Comparison of ENCODE assay signal across 7 mouse cellular contexts in the genomic region with DNA sequence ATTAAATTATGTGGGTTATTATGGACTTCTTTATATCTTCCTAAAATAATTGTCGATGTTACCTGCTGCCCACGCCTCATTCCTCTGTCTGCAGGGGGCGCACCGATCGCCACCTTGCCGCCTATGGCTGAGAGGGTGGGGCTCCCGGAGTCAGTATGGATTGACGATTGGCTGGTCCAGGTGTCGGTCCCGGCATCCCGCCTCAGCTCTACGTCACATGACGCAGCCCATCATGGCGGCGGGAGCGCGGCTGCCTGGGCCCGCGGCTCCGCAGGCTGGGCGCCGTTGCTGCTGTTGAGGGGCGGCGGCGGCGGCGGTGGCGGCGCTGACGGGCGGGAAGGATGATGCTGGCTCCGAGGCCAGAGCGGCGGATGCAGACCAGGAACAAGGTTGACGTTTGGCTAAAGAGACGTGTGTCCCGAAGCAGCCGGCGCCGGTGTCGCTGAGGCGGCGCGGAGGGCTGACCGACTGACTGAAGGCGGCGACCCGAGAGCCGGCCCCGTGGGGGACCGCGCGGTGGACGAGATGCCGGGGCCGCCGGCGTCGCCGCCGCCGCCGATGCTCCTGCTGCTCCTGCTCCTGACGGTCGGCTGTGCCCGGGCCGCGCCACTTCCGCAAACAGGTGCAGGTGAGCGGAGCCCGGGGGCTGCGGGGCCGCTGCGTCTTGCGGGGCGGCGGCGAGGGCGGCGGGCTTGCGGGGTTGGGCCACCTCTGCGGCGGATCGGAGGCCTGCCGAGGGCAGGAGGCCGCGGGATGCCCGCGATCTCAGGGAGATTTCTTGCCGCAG. TPM values are rescaled to one million over a fixed set of nuclear protein-coding genes. Genes with fewer than 3 reads are reported as not detected.
A peak's percentile ranks its signal among the peaks of the same experiment; 100 is the strongest.
DNase-seq lines count a peak whose midpoint lies in the region; ATAC-seq lines count a peak whose summit lies in the region.

Gene Lmtk2, plus strand, starts transcription at position 288 of the 787 bp plus-strand sequence.

- no peaks in the 10 kb centered on the region for H3K9me3 ChIP-seq in intestine, embryonic 15.5 days
- no peaks in the 10 kb centered on the region for H3K9me3 ChIP-seq in midbrain, embryonic 10.5 days (replicated peaks)

- ATAC-seq in intestine, embryonic 15.5 days: peak; percentile 98

- peak within 1 kb of the TSS; percentile 99 for H3K4me3 ChIP-seq in intestine, embryonic 15.5 days (replicated peaks)
- H3K4me3 ChIP-seq in midbrain, embryonic 10.5 days: peak within 1 kb of the TSS; percentile 98

- peak within 1 kb of the TSS; percentile 88 for H3K9ac ChIP-seq in intestine, embryonic 15.5 days

- peak; percentile 96 to 98 for DNase-seq in adrenal gland, adult 18-20 months (ENCODE audit: low spot score in 2 of 2)
- DNase-seq in embryo, embryonic 11 days: peak; percentile 96
- DNase-seq in gastrocnemius, postnatal 36 days: peak; percentile 95 to 96
- peak; percentile 98 for DNase-seq in left cerebral cortex, postnatal 25 days (ENCODE audit: low spot score in 2 of 2)
- peak; percentile 93 for DNase-seq in midbrain, embryonic 10.5 days (ENCODE audit: low spot score)
- peak; percentile 96 for DNase-seq in right cerebral cortex, postnatal 4 days

- H3K4me1 ChIP-seq in intestine, embryonic 15.5 days (replicated peaks): 0 out of 2 replicates have a peak, but pooled peaks cover 8% of the 10 kb centered on the region
- H3K4me1 ChIP-seq in midbrain, embryonic 10.5 days: peaks cover 31% of the 10 kb centered on the region

- H3K27me3 ChIP-seq in intestine, embryonic 15.5 days (replicated peaks): no peaks in the 10 kb centered on the region
- H3K27me3 ChIP-seq in midbrain, embryonic 10.5 days (ENCODE audit: low read depth, poor library complexity, severe bottlenecking): no peaks in the 10 kb centered on the region

- H3K27ac ChIP-seq in intestine, embryonic 15.5 days: peak within 1 kb of the TSS; percentile 81
- H3K27ac ChIP-seq in midbrain, embryonic 10.5 days (replicated peaks): peak within 1 kb of the TSS; percentile 92

- H3K4me2 ChIP-seq in intestine, embryonic 15.5 days (replicated peaks): peak within 1 kb of the TSS; percentile 80

- intact Hi-C loops in gastrocnemius, postnatal 36 days (cut with DNase I): loop anchor here (2.0 kb wide), 1 partner anchor 54 kb away; no protein-coding TSS in a partner anchor
- intact Hi-C loops in left cerebral cortex, postnatal 25 days (cut with DNase I): loop anchor here (2.0 kb wide), 1 partner anchor 56 kb away; no protein-coding TSS in a partner anchor

- no peaks in the 10 kb centered on the region for H3K36me3 ChIP-seq in intestine, embryonic 15.5 days
- H3K36me3 ChIP-seq in midbrain, embryonic 10.5 days: no peaks in the 10 kb centered on the region

- WGBS in intestine, embryonic 15.5 days: under 1% methylated on average over 73 of the region's 90 CpGs
- under 1% methylated on average over 90 of the region's 90 CpGs for WGBS in midbrain, embryonic 10.5 days

RNA-seq across cellular contexts. Expression of gene Lmtk2, which starts in this region (rescaled TPM):
- 10 to 100 TPM; 36.1 to 39.6 TPM for total RNA-seq in adrenal gland, adult 18-20 months (2021)
- 10 to 100 TPM; 19.4 to 19.8 TPM for total RNA-seq in gastrocnemius, postnatal 36 days (2021)
- polyA plus RNA-seq in intestine, embryonic 15.5 days (2015; fragmentation: Nextera tagmentation; extraction: Ambion mirVana): 5.6 and 6.7 TPM in 2 replicates
- 100 to 1,000 TPM; 163 to 171 TPM for total RNA-seq in left cerebral cortex, postnatal 25 days (2021)
- 4.5 and 5.4 TPM in 2 replicates for polyA plus RNA-seq in midbrain, embryonic 10.5 days (2016; fragmentation: Nextera tagmentation; extraction: Ambion mirVana)

Comparison
In these comparisons a context has a peak if more than half of its experiments do, and no peak if none do; other contexts are left out.
1. Peak in every context shown above with its lines: DNase-seq, ATAC-seq, H3K4me3 ChIP-seq and H3K27ac ChIP-seq.
2. RNA of gene Lmtk2 (total RNA-seq): 163 to 171 TPM in left cerebral cortex, postnatal 25 days; 36.1 to 39.6 TPM in adrenal gland, adult 18-20 months and 19.4 to 19.8 TPM in gastrocnemius, postnatal 36 days; every median in the first group is over 4 times any median in the second.